Mouse (Mus musculus): ENCODE results near the gene Gstt4.

Gstt4 gene

GRCm38 (mm10) chr10:75837248-75837759 lies 15.0 kb upstream of the Gstt4 start, which contains the start of gene Gstt2:
Gene Gstt2, minus strand, starts transcription at chr10:75837424.
- intact Hi-C loops (cut with DNase I) = no loop called here

- intact Hi-C loops (cut with DNase I) = no loop called here
These were observed 13.6 kb upstream of the Gstt4 start for GRCm38 (mm10) chr10:75835761-75836531.

- intact Hi-C loops (cut with DNase I) = no loop called here
These were observed 13.0 kb upstream of the Gstt4 start for GRCm38 (mm10) chr10:75835307-75835706.

GRCm38 (mm10) chr10:75834721-75835120 lies 12.4 kb upstream of the Gstt4 start:
- intact Hi-C loops (cut with DNase I) = loop anchor here (5.0 kb wide), 2 partner anchors 57 to 87 kb away; no protein-coding TSS in a partner anchor

GRCm38 (mm10) chr10:75834250-75834649 lies 11.9 kb upstream of the Gstt4 start:
- intact Hi-C loops (cut with DNase I) = loop anchor here (5.0 kb wide), 2 partner anchors 57 to 87 kb away; no protein-coding TSS in a partner anchor

GRCm38 (mm10) chr10:75833456-75834080 lies 11.2 kb upstream of the Gstt4 start:
- intact Hi-C loops (cut with DNase I) = loop anchor here (5.0 kb wide), 2 partner anchors 56 to 86 kb away; no protein-coding TSS in a partner anchor

GRCm38 (mm10) chr10:75832272-75832895 lies 10.0 kb upstream of the Gstt4 start:
- intact Hi-C loops (cut with DNase I) = loop anchor here (5.0 kb wide), 2 partner anchors 55 to 85 kb away; no protein-coding TSS in a partner anchor

GRCm38 (mm10) chr10:75830275-75830670 lies 7.9 kb upstream of the Gstt4 start:
- intact Hi-C loops (cut with DNase I) = loop anchor here (5.0 kb wide), 2 partner anchors 53 to 83 kb away; no protein-coding TSS in a partner anchor

- intact Hi-C loops (cut with DNase I) = loop anchor here (5.0 kb wide), 2 partner anchors 52 to 82 kb away; no protein-coding TSS in a partner anchor
These were observed 7.4 kb upstream of the Gstt4 start for GRCm38 (mm10) chr10:75829529-75830274.

- intact Hi-C loops (cut with DNase I) = no loop called here
These were observed 6.2 kb upstream of the Gstt4 start for GRCm38 (mm10) chr10:75828500-75828931.

GRCm38 (mm10) chr10:75827668-75828360 lies 5.5 kb upstream of the Gstt4 start:
- intact Hi-C loops (cut with DNase I) = no loop called here

- intact Hi-C loops (cut with DNase I) = no loop called here
These were observed 2.2 kb upstream of the Gstt4 start for GRCm38 (mm10) chr10:75824530-75824929.

- intact Hi-C loops (cut with DNase I) = no loop called here
These were observed 1.4 kb upstream of the Gstt4 start for GRCm38 (mm10) chr10:75823782-75824181.

- intact Hi-C loops (cut with DNase I) = no loop called here
These were observed 2.5 kb downstream of the Gstt4 start for GRCm38 (mm10) chr10:75819882-75820281.

- intact Hi-C loops (cut with DNase I) = no loop called here
These were observed 3.7 kb downstream of the Gstt4 start for GRCm38 (mm10) chr10:75818641-75819040.

- intact Hi-C loops (cut with DNase I) = no loop called here
These were observed 18.1 kb downstream of the Gstt4 start for GRCm38 (mm10) chr10:75804217-75804616.

GRCm38 (mm10) chr10:75798176-75798696 lies 24.1 kb downstream of the Gstt4 start, which contains the start of gene Gstt1:
Gene Gstt1, minus strand, starts transcription at chr10:75798584.
- intact Hi-C loops (cut with DNase I) = no loop called here

GRCm38 (mm10) chr10:75797619-75798175 lies 24.6 kb downstream of the Gstt4 start:
- intact Hi-C loops (cut with DNase I) = no loop called here

- intact Hi-C loops (cut with DNase I) = no loop called here
These were observed 25.4 kb downstream of the Gstt4 start for GRCm38 (mm10) chr10:75796731-75797516.
